Mouse (Mus musculus): Measurements from ENCODE around the gene Olfr1278. TPM values are rescaled to one million over a fixed set of nuclear protein-coding genes. Genes with fewer than 3 reads are reported as not detected.

Olfr1278 gene
- total and polyA plus RNA-seq, 3 experiments, result not detected

GRCm38 (mm10) chr2:111300374-111300773 is 10.4 kb downstream of the Olfr1278 start, which contains the start of gene Olfr1279:
Gene Olfr1279 (plus strand): TSS chr2:111300635.
- in situ Hi-C loops (cut with MboI; ENCODE audit: low pct_ligation_motif_present, low pct_unique_long_range_greater_than_20kb, low sequenced_read_pairs) (no loop called here), dilution Hi-C loops (cut with MboI; ENCODE audit: extremely low pct_ligation_motif_present, extremely low pct_unique_long_range_greater_than_20kb, low sequenced_read_pairs) (no loop called here)

GRCm38 (mm10) chr2:111313717-111314116 is 23.8 kb downstream of the Olfr1278 start, which contains the start of gene Olfr1280:
Gene Olfr1280 (plus strand): TSS chr2:111314017.
- DNase-seq (ENCODE audit: extremely low read depth), result no peak
- no peaks in the 10 kb centered on the region for H3K36me3 ChIP-seq (replicated peaks in 1 of 2; ENCODE audit: control insufficient read depth in 1 of 2, insufficient read depth in 1 of 2, low read length in 1 of 2)
- TF ChIP-seq ZC3H11A (IDR thresholded peaks at IDR 0.05; ENCODE audit: low read depth, low read length) (no peak), USF1 (IDR thresholded peaks at IDR 0.05; ENCODE audit: low read depth, low read length) (no peak), ELF1 (IDR thresholded peaks at IDR 0.05; ENCODE audit: low read depth, low read length) (no peak), KAT2A (IDR thresholded peaks at IDR 0.05; ENCODE audit: insufficient replicate concordance, low read length) (no peak), UBTF (IDR thresholded peaks at IDR 0.05; ENCODE audit: low read depth, low read length) (no peak), CHD1 (IDR thresholded peaks at IDR 0.05; ENCODE audit: low read depth, low read length) (no peak), JUND (conservative IDR thresholded peaks at IDR 0.05; ENCODE audit: low read depth, low read length) (no peak), MAZ (IDR thresholded peaks at IDR 0.05; ENCODE audit: low read depth, low read length) (no peak), PAX5 (IDR thresholded peaks at IDR 0.05; ENCODE audit: low read length) (no peak), BHLHE40 (IDR thresholded peaks at IDR 0.05; ENCODE audit: low read depth, low read length) (no peak), TBP (conservative IDR thresholded peaks at IDR 0.05; ENCODE audit: low read depth, low read length) (no peak)
- in situ Hi-C loops (cut with MboI; ENCODE audit: low pct_ligation_motif_present, low pct_unique_long_range_greater_than_20kb, low sequenced_read_pairs), result no loop called here
- H3K9me3 ChIP-seq (replicated peaks; ENCODE audit: low read length), result peaks cover 24% of the 10 kb centered on the region
- no peak within 1 kb of the TSS for H3K27ac ChIP-seq (ENCODE audit: insufficient read depth, low read depth)
- H3K27me3 ChIP-seq (replicated peaks), result no peaks in the 10 kb centered on the region
- H3K79me2 ChIP-seq (replicated peaks; ENCODE audit: control insufficient read depth, extremely low read depth, insufficient read depth, poor library complexity, severe bottlenecking), result no peaks in the 10 kb centered on the region
- dilution Hi-C loops (cut with MboI; ENCODE audit: extremely low pct_ligation_motif_present, extremely low pct_unique_long_range_greater_than_20kb, low sequenced_read_pairs), result no loop called here
- no peak within 1 kb of the TSS for H3K9ac ChIP-seq (ENCODE audit: insufficient read depth, low read depth)
- H3K4me2 ChIP-seq (ENCODE audit: insufficient read depth, low read depth, poor library complexity, severe bottlenecking), result no peak within 1 kb of the TSS
- no peak within 1 kb of the TSS for H3K4me3 ChIP-seq (replicated peaks in 1 of 3; ENCODE audit: low read depth in 2 of 3, low read length in 2 of 3, poor library complexity in 1 of 3)
- no peaks in the 10 kb centered on the region for H3K4me1 ChIP-seq (ENCODE audit: control insufficient read depth in 1 of 2, insufficient read depth in 2 of 2)

More at GRCm38 (mm10) chr2:111300374-111300773, 10.4 kb downstream of the Olfr1278 start, which contains the start of gene Olfr1279:
- Histone ChIP-seq H3K27me3 (replicated peaks) (no peaks in the 10 kb centered on the region), H3K9ac (ENCODE audit: insufficient read depth, low read depth) (no peak within 1 kb of the TSS), H3K4me1 (ENCODE audit: control insufficient read depth in 1 of 2, insufficient read depth in 2 of 2) (no peaks in the 10 kb centered on the region), H3K9me3 (replicated peaks; ENCODE audit: low read length) (peaks cover 15% of the 10 kb centered on the region), H3K4me2 (ENCODE audit: insufficient read depth, low read depth, poor library complexity, severe bottlenecking) (no peak within 1 kb of the TSS), H3K27ac (ENCODE audit: insufficient read depth, low read depth) (no peak within 1 kb of the TSS), H3K36me3 (replicated peaks in 1 of 2; ENCODE audit: control insufficient read depth in 1 of 2, insufficient read depth in 1 of 2, low read length in 1 of 2) (no peaks in the 10 kb centered on the region), H3K4me3 (replicated peaks in 1 of 3; ENCODE audit: low read depth in 2 of 3, low read length in 2 of 3, poor library complexity in 1 of 3) (no peak within 1 kb of the TSS), H3K79me2 (replicated peaks; ENCODE audit: control insufficient read depth, extremely low read depth, insufficient read depth, poor library complexity, severe bottlenecking) (no peaks in the 10 kb centered on the region)
- no peak for DNase-seq (ENCODE audit: extremely low read depth)
- TF ChIP-seq ZC3H11A (IDR thresholded peaks at IDR 0.05; ENCODE audit: low read depth, low read length) (no peak), CHD1 (IDR thresholded peaks at IDR 0.05; ENCODE audit: low read depth, low read length) (no peak), NRF1 (IDR thresholded peaks at IDR 0.05; ENCODE audit: low read depth, low read length) (no peak), USF2 (conservative IDR thresholded peaks at IDR 0.05; ENCODE audit: low read depth, low read length) (no peak), ZKSCAN1 (IDR thresholded peaks at IDR 0.05; ENCODE audit: borderline replicate concordance, low read depth, low read length) (no peak), UBTF (IDR thresholded peaks at IDR 0.05; ENCODE audit: low read depth, low read length) (no peak)
